Mouse (Mus musculus): ENCODE measurements around the gene Zfp977. TPM values are rescaled to one million over a fixed set of nuclear protein-coding genes. Genes with fewer than 3 reads are reported as not detected.
"Not testable (repeated sequence)": the region's sequence is repeated elsewhere in the genome, so short reads cannot be mapped to it uniquely, and the experiment has no call there.

Zfp977 gene
- polyA plus RNA-seq (2011; ENCODE audit: insufficient read depth, insufficient read length, low read depth, missing spikeins): 9.3 and 13.2 TPM in 2 replicates

GRCm38 (mm10) chr7:42592413-42592812 lies at the start of gene Zfp977:
Gene Zfp977 (minus strand): TSS chr7:42592547.
- H3K4me3 ChIP-seq (ENCODE audit: low read depth, low read length): peak within 1 kb of the TSS; percentile 86
- peaks cover 13% of the 10 kb centered on the region for H3K36me3 ChIP-seq (ENCODE audit: control insufficient read depth, insufficient read depth, low read length, poor library complexity, severe bottlenecking)
- H3K4me1 ChIP-seq (ENCODE audit: control insufficient read depth, insufficient read depth, low read length); H3K27me3 ChIP-seq (ENCODE audit: control insufficient read depth, insufficient read depth, low read length, poor library complexity, severe bottlenecking): not testable (repeated sequence)
- peaks cover 25% of the 10 kb centered on the region for H3K9me3 ChIP-seq (replicated peaks; ENCODE audit: control insufficient read depth, insufficient read depth, low read length, poor library complexity, severe bottlenecking)
- peak within 1 kb of the TSS; percentile 83 for H3K9ac ChIP-seq (ENCODE audit: low read depth, poor library complexity, severe bottlenecking)
- peak within 1 kb of the TSS; percentile 66; the same call in 1 of the 2 replicates for H3K27ac ChIP-seq (ENCODE audit: insufficient read depth, low read length)

DNA sequence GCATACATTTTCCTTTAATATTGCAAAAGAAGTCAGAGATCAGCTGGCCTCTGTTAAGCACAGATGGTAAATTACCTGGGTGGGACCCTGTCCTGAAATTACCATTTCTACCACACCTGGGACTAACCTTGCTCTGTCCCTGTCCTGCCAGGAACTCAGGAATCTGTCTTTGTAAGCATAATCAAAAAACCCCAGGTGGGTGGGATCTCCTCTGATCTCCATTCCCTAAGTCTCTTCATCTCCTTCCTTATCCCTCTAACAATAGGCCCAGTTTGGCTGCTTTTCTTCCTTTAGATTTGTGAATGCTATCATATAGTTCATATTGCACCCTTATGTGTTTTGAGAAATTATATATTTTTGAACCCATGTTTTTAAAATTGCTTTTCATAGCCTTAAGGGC lies 38.7 kb upstream of the Zfp977 start:
- H3K9ac ChIP-seq (ENCODE audit: low read depth, poor library complexity, severe bottlenecking): not testable (repeated sequence)

GRCm38 (mm10) chr7:42595666-42596065 lies 3.3 kb upstream of the Zfp977 start:
- H3K27me3 ChIP-seq (ENCODE audit: control insufficient read depth, insufficient read depth, low read length, poor library complexity, severe bottlenecking); H3K9ac ChIP-seq (ENCODE audit: low read depth, poor library complexity, severe bottlenecking); H3K27ac ChIP-seq (ENCODE audit: insufficient read depth, low read length); H3K9me3 ChIP-seq (replicated peaks; ENCODE audit: control insufficient read depth, insufficient read depth, low read length, poor library complexity, severe bottlenecking); H3K4me3 ChIP-seq (ENCODE audit: low read depth, low read length); H3K4me1 ChIP-seq (ENCODE audit: control insufficient read depth, insufficient read depth, low read length); H3K36me3 ChIP-seq (ENCODE audit: control insufficient read depth, insufficient read depth, low read length, poor library complexity, severe bottlenecking): not testable (repeated sequence)

More for the DNA sequence above, 38.7 kb upstream of the Zfp977 start:
- H3K36me3 ChIP-seq (ENCODE audit: control insufficient read depth, insufficient read depth, low read length, poor library complexity, severe bottlenecking); H3K4me1 ChIP-seq (ENCODE audit: control insufficient read depth, insufficient read depth, low read length); H3K4me3 ChIP-seq (ENCODE audit: low read depth, low read length); H3K9me3 ChIP-seq (replicated peaks; ENCODE audit: control insufficient read depth, insufficient read depth, low read length, poor library complexity, severe bottlenecking); H3K27me3 ChIP-seq (ENCODE audit: control insufficient read depth, insufficient read depth, low read length, poor library complexity, severe bottlenecking): not testable (repeated sequence)
- H3K27ac ChIP-seq (ENCODE audit: insufficient read depth, low read length): peak overlapping the region; percentile 87; the same call in 1 of the 2 replicates

DNA sequence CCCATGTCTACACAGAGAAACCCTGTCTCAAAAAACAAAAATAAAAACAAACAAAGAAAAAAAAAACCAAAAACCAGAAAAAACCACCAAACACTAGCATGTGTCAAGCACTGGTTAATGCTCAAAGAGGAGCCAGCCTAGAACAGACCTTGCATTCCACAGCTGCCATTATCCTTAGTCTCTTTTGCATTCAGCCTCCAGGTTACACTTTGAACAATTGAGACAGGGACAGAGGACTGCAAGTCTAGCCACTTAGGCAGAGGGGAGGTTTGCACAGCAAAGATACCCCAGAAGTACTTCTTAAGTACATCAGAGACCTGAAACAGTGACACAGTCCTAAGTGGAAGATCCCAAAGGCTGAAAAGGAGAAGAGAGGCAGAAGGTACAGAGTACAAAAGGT lies 1.0 kb downstream of the Zfp977 start:
- peaks cover 36% of the 10 kb centered on the region for H3K9me3 ChIP-seq (replicated peaks; ENCODE audit: control insufficient read depth, insufficient read depth, low read length, poor library complexity, severe bottlenecking)
- peak overlapping the region; percentile 86; the same call in 1 of the 2 replicates for H3K4me3 ChIP-seq (ENCODE audit: low read depth, low read length)
- H3K4me1 ChIP-seq (ENCODE audit: control insufficient read depth, insufficient read depth, low read length); H3K27ac ChIP-seq (ENCODE audit: insufficient read depth, low read length); H3K27me3 ChIP-seq (ENCODE audit: control insufficient read depth, insufficient read depth, low read length, poor library complexity, severe bottlenecking): not testable (repeated sequence)
- H3K36me3 ChIP-seq (ENCODE audit: control insufficient read depth, insufficient read depth, low read length, poor library complexity, severe bottlenecking): peaks cover 20% of the 10 kb centered on the region
- peak overlapping the region; percentile 83; the same call in 1 of the 2 replicates for H3K9ac ChIP-seq (ENCODE audit: low read depth, poor library complexity, severe bottlenecking)

DNA sequence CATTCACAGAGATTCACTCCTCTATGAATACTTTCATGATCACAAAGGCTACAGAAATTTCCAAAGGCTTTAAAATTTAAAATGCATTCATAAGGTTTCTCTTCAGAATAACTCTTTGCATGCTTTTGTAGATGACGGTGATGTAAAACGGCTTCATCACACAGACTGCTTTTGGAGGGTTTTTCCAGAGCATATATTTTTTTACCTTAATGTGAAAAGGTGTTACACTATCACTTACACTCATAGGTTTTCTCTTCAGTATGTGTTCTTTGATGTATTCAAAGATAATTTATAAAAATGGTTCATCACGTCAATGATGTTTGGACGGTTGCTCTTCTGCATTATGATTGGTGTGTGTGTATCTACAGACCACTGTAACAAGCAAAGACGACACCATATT lies 13.9 kb downstream of the Zfp977 start, which contains the start of gene Gm21028:
TSS of gene Gm21028 (minus strand) at position 101 of the 400 bp plus-strand sequence.
- no peaks in the 10 kb centered on the region for H3K4me1 ChIP-seq (ENCODE audit: control insufficient read depth, insufficient read depth, low read length)
- no peak within 1 kb of the TSS for H3K9ac ChIP-seq (ENCODE audit: low read depth, poor library complexity, severe bottlenecking)
- H3K36me3 ChIP-seq (ENCODE audit: control insufficient read depth, insufficient read depth, low read length, poor library complexity, severe bottlenecking): peaks cover 34% of the 10 kb centered on the region
- no peak within 1 kb of the TSS for H3K27ac ChIP-seq (ENCODE audit: insufficient read depth, low read length)
- H3K27me3 ChIP-seq (ENCODE audit: control insufficient read depth, insufficient read depth, low read length, poor library complexity, severe bottlenecking): no peaks in the 10 kb centered on the region
- TF ChIP-seq POLR2A (IDR thresholded peaks at IDR 0.05; ENCODE audit: insufficient read depth, low read length) (no peak), EP300 (IDR thresholded peaks at IDR 0.05; ENCODE audit: insufficient read depth, low read depth, low read length) (no peak), CTCF (IDR thresholded peaks at IDR 0.05; ENCODE audit: low read depth, low read length) (no peak)
- peaks cover 70% of the 10 kb centered on the region for H3K9me3 ChIP-seq (replicated peaks; ENCODE audit: control insufficient read depth, insufficient read depth, low read length, poor library complexity, severe bottlenecking)
- H3K4me3 ChIP-seq (ENCODE audit: low read depth, low read length): no peak within 1 kb of the TSS

GRCm38 (mm10) chr7:42551766-42552165 lies 40.6 kb downstream of the Zfp977 start:
- no peak overlapping the region for H3K4me3 ChIP-seq (ENCODE audit: low read depth, low read length)
- H3K9me3 ChIP-seq (replicated peaks; ENCODE audit: control insufficient read depth, insufficient read depth, low read length, poor library complexity, severe bottlenecking): peaks cover 17% of the 10 kb centered on the region
- TF ChIP-seq CTCF (IDR thresholded peaks at IDR 0.05; ENCODE audit: low read depth, low read length) (no peak), POLR2A (IDR thresholded peaks at IDR 0.05; ENCODE audit: insufficient read depth, low read length) (no peak), EP300 (IDR thresholded peaks at IDR 0.05; ENCODE audit: insufficient read depth, low read depth, low read length) (0 out of 2 replicates have a peak, but pooled peaks have one; percentile 25)

More at GRCm38 (mm10) chr7:42551766-42552165, 40.6 kb downstream of the Zfp977 start:
- H3K4me1 ChIP-seq (ENCODE audit: control insufficient read depth, insufficient read depth, low read length): no peaks in the 10 kb centered on the region
- no peaks in the 10 kb centered on the region for H3K36me3 ChIP-seq (ENCODE audit: control insufficient read depth, insufficient read depth, low read length, poor library complexity, severe bottlenecking)
- H3K27ac ChIP-seq (ENCODE audit: insufficient read depth, low read length): peak overlapping the region; percentile 56; the same call in 1 of the 2 replicates
- H3K27me3 ChIP-seq (ENCODE audit: control insufficient read depth, insufficient read depth, low read length, poor library complexity, severe bottlenecking): no peaks in the 10 kb centered on the region
- no peak overlapping the region for H3K9ac ChIP-seq (ENCODE audit: low read depth, poor library complexity, severe bottlenecking)

Other genes starting within 250 kb of the Zfp977 start
- not detected in 2 replicates for gene 4933421I07Rik, start 144.4 kb downstream of the Zfp977 start, polyA plus RNA-seq (2011; ENCODE audit: insufficient read depth, insufficient read length, low read depth, missing spikeins)
- 31.9 and 37.8 TPM in 2 replicates for gene Zfp141, start 86.8 kb downstream of the Zfp977 start, polyA plus RNA-seq (2011; ENCODE audit: insufficient read depth, insufficient read length, low read depth, missing spikeins)
- not detected in 2 replicates for gene Gm21028, start 14.0 kb downstream of the Zfp977 start, polyA plus RNA-seq (2011; ENCODE audit: insufficient read depth, insufficient read length, low read depth, missing spikeins)
- gene Zfp976, start 50.0 kb upstream of the Zfp977 start, polyA plus RNA-seq (2011; ENCODE audit: insufficient read depth, insufficient read length, low read depth, missing spikeins): 11.7 and 14.6 TPM in 2 replicates
- 22.5 and 22.9 TPM in 2 replicates for gene Zfp975, start 100.2 kb upstream of the Zfp977 start, polyA plus RNA-seq (2011; ENCODE audit: insufficient read depth, insufficient read length, low read depth, missing spikeins)
- gene Gm17067, start 134.5 kb upstream of the Zfp977 start, polyA plus RNA-seq (2011; ENCODE audit: insufficient read depth, insufficient read length, low read depth, missing spikeins): 25.2 and 32.4 TPM in 2 replicates
- gene Vmn2r62, start 201.0 kb upstream of the Zfp977 start, polyA plus RNA-seq (2011; ENCODE audit: insufficient read depth, insufficient read length, low read depth, missing spikeins): not detected in 2 replicates

Measured in ES-Bruce4 (cell line).